Mouse (Mus musculus): ENCODE results near the gene Plekhh1. TPM values are rescaled to one million over a fixed set of nuclear protein-coding genes. Genes with fewer than 3 reads are reported as not detected.
A peak's percentile ranks its signal among the peaks of the same experiment; 100 is the strongest.

The Plekhh1 gene
- polyA plus RNA-seq, 1 experiment from 2014 or later: 6.5 TPM

GRCm38 (mm10) chr12:79097106-79097752 lies 68.3 kb downstream of the Plekhh1 start:
- Histone ChIP-seq H3K27ac (ENCODE audit: low read length) (no peak overlapping the region), H3K4me1 (ENCODE audit: insufficient read depth, low read length) (no peaks in the 10 kb centered on the region), H3K9me3 (ENCODE audit: low read length) (no peaks in the 10 kb centered on the region), H3K36me3 (ENCODE audit: insufficient read depth, low read length) (no peaks in the 10 kb centered on the region), H3K4me3 (ENCODE audit: low read length) (no peak overlapping the region), H3K4me2 (replicated peaks; ENCODE audit: low read depth, low read length) (no peak overlapping the region), H3K9ac (replicated peaks; ENCODE audit: low read length) (no peak overlapping the region), H3K27me3 (ENCODE audit: insufficient read depth, low read length) (no peaks in the 10 kb centered on the region)
- ATAC-seq (ENCODE audit: low FRiP score, low TSS enrichment): no peak
- 68% methylated on average over 3 of the region's 3 CpGs for WGBS

DNA sequence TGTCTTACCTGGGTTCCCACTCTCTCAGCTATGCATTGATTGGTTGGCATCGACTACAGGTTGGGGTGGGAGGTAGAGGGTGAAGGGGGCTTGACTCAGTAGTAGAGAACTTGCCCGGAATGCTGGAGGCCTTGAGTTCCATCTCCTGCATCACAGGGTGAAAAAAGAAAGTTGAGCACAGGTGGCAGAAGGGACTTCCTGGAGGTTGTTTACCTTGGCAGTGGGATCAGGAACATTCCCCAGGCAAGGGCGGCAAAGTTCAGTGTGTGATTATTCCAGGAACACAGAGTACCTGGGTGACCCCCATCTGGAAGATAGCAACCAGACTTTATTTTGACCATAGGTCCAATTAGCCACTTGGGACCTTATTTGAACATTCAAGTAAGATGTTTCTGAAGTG lies 74.8 kb downstream of the Plekhh1 start:
- no peak for ATAC-seq (ENCODE audit: low FRiP score, low TSS enrichment)
- H3K4me3 ChIP-seq (ENCODE audit: low read length): no peak overlapping the region
- no peak overlapping the region for H3K27ac ChIP-seq (ENCODE audit: low read length)
- no peaks in the 10 kb centered on the region for H3K27me3 ChIP-seq (ENCODE audit: insufficient read depth, low read length)
- H3K4me2 ChIP-seq (replicated peaks; ENCODE audit: low read depth, low read length): no peak overlapping the region
- H3K9ac ChIP-seq (replicated peaks; ENCODE audit: low read length): no peak overlapping the region
- no peaks in the 10 kb centered on the region for H3K4me1 ChIP-seq (ENCODE audit: insufficient read depth, low read length)
- H3K9me3 ChIP-seq (ENCODE audit: low read length): no peaks in the 10 kb centered on the region
- H3K36me3 ChIP-seq (ENCODE audit: insufficient read depth, low read length): no peaks in the 10 kb centered on the region
- WGBS: 69% methylated on average over 3 of the region's 3 CpGs

DNA sequence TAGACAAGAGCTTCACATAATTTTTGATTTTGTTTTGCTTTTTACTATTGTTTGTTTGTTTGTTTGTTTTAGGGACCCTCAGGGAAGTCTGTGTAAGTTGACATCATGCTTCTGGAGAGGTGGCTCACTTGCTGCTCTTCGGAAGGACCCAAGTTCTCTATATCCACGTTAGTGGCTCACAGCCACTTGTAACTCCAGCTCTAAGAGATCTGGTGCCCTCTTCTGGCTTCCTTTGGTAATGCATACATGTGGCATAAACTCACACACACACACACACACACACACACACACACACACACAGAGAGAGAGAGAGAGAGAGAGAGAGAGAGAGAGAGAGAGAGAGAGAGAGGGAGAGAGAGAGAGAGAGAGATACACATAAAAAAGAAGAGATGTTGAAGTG lies 75.6 kb downstream of the Plekhh1 start:
- no peaks in the 10 kb centered on the region for H3K4me1 ChIP-seq (ENCODE audit: insufficient read depth, low read length)
- no peaks in the 10 kb centered on the region for H3K9me3 ChIP-seq (ENCODE audit: low read length)
- 58% methylated on average over 2 of the region's 2 CpGs for WGBS
- no peak overlapping the region for H3K9ac ChIP-seq (replicated peaks; ENCODE audit: low read length)
- no peak overlapping the region for H3K27ac ChIP-seq (ENCODE audit: low read length)
- H3K36me3 ChIP-seq (ENCODE audit: insufficient read depth, low read length): no peaks in the 10 kb centered on the region
- H3K4me2 ChIP-seq (replicated peaks; ENCODE audit: low read depth, low read length): no peak overlapping the region
- H3K27me3 ChIP-seq (ENCODE audit: insufficient read depth, low read length): no peaks in the 10 kb centered on the region
- no peak for ATAC-seq (ENCODE audit: low FRiP score, low TSS enrichment)
- no peak overlapping the region for H3K4me3 ChIP-seq (ENCODE audit: low read length)

- 52% methylated on average over 5 of the region's 5 CpGs for WGBS
- Histone ChIP-seq H3K4me2 (replicated peaks; ENCODE audit: low read depth, low read length) (no peak overlapping the region), H3K27me3 (ENCODE audit: insufficient read depth, low read length) (no peaks in the 10 kb centered on the region), H3K9ac (replicated peaks; ENCODE audit: low read length) (no peak overlapping the region), H3K36me3 (ENCODE audit: insufficient read depth, low read length) (no peaks in the 10 kb centered on the region), H3K9me3 (ENCODE audit: low read length) (no peaks in the 10 kb centered on the region), H3K4me3 (ENCODE audit: low read length) (no peak overlapping the region), H3K27ac (ENCODE audit: low read length) (no peak overlapping the region), H3K4me1 (ENCODE audit: insufficient read depth, low read length) (no peaks in the 10 kb centered on the region)
- no peak for ATAC-seq (ENCODE audit: low FRiP score, low TSS enrichment)
Observed at GRCm38 (mm10) chr12:79105312-79105711, 76.3 kb downstream of the Plekhh1 start.

GRCm38 (mm10) chr12:79118991-79119390 lies 90.0 kb downstream of the Plekhh1 start:
- Histone ChIP-seq H3K9me3 (ENCODE audit: low read length) (no peaks in the 10 kb centered on the region), H3K27ac (ENCODE audit: low read length) (no peak overlapping the region), H3K4me2 (replicated peaks; ENCODE audit: low read depth, low read length) (no peak overlapping the region), H3K4me1 (ENCODE audit: insufficient read depth, low read length) (no peaks in the 10 kb centered on the region), H3K4me3 (ENCODE audit: low read length) (no peak overlapping the region), H3K36me3 (ENCODE audit: insufficient read depth, low read length) (no peaks in the 10 kb centered on the region), H3K27me3 (ENCODE audit: insufficient read depth, low read length) (no peaks in the 10 kb centered on the region), H3K9ac (replicated peaks; ENCODE audit: low read length) (no peak overlapping the region)
- 0 out of 2 replicates have a peak, but pooled peaks have one; percentile 12 for ATAC-seq (ENCODE audit: low FRiP score, low TSS enrichment)
- 83% methylated on average over 4 of the region's 4 CpGs for WGBS

GRCm38 (mm10) chr12:79122820-79123219 lies 93.9 kb downstream of the Plekhh1 start:
- H3K9me3 ChIP-seq (ENCODE audit: low read length): no peaks in the 10 kb centered on the region
- no peak overlapping the region for H3K27ac ChIP-seq (ENCODE audit: low read length)
- H3K36me3 ChIP-seq (ENCODE audit: insufficient read depth, low read length): no peaks in the 10 kb centered on the region
- no peak overlapping the region for H3K4me2 ChIP-seq (replicated peaks; ENCODE audit: low read depth, low read length)
- 32% methylated on average over 3 of the region's 3 CpGs for WGBS
- no peak for ATAC-seq (ENCODE audit: low FRiP score, low TSS enrichment)
- H3K9ac ChIP-seq (replicated peaks; ENCODE audit: low read length): no peak overlapping the region
- no peaks in the 10 kb centered on the region for H3K4me1 ChIP-seq (ENCODE audit: insufficient read depth, low read length)
- H3K27me3 ChIP-seq (ENCODE audit: insufficient read depth, low read length): no peaks in the 10 kb centered on the region
- no peak overlapping the region for H3K4me3 ChIP-seq (ENCODE audit: low read length)

GRCm38 (mm10) chr12:79130299-79131177 lies 101.6 kb downstream of the Plekhh1 start, which contains the start of gene Arg2:
Gene Arg2 (plus strand): TSS chr12:79130777.
- Histone ChIP-seq H3K27me3 (ENCODE audit: insufficient read depth, low read length) (peaks cover 33% of the 10 kb centered on the region), H3K4me3 (ENCODE audit: low read length) (peak within 1 kb of the TSS; percentile 50), H3K36me3 (ENCODE audit: insufficient read depth, low read length) (no peaks in the 10 kb centered on the region), H3K4me1 (ENCODE audit: insufficient read depth, low read length) (peaks cover 13% of the 10 kb centered on the region), H3K9me3 (ENCODE audit: low read length) (no peaks in the 10 kb centered on the region), H3K9ac (replicated peaks; ENCODE audit: low read length) (peak within 1 kb of the TSS; percentile 53), H3K4me2 (replicated peaks; ENCODE audit: low read depth, low read length) (peak within 1 kb of the TSS; percentile 77), H3K27ac (ENCODE audit: low read length) (no peak within 1 kb of the TSS)
- ATAC-seq (ENCODE audit: low FRiP score, low TSS enrichment): peak; percentile 97
- WGBS: under 1% methylated on average over 47 of the region's 47 CpGs

Other genes starting within 250 kb of the Plekhh1 start
- 66.1 and 69.7 TPM in 2 replicates for gene Atp6v1d, start 167.5 kb upstream of the Plekhh1 start, polyA plus RNA-seq (2015; fragmentation: Nextera tagmentation; extraction: Ambion mirVana)
- gene Eif2s1, start 167.3 kb upstream of the Plekhh1 start, polyA plus RNA-seq (2015; fragmentation: Nextera tagmentation; extraction: Ambion mirVana): 209 and 236 TPM in 2 replicates
- gene Plek2, start 122.2 kb upstream of the Plekhh1 start, polyA plus RNA-seq (2015; fragmentation: Nextera tagmentation; extraction: Ambion mirVana): 4.0 and 4.7 TPM in 2 replicates
- 4.7 and 5.3 TPM in 2 replicates for gene Tmem229b, start 21.5 kb upstream of the Plekhh1 start, polyA plus RNA-seq (2015; fragmentation: Nextera tagmentation; extraction: Ambion mirVana)
- 35.6 and 36.6 TPM in 2 replicates for gene Pigh, start 60.5 kb downstream of the Plekhh1 start, polyA plus RNA-seq (2015; fragmentation: Nextera tagmentation; extraction: Ambion mirVana)
- gene Arg2, start 101.6 kb downstream of the Plekhh1 start, polyA plus RNA-seq (2015; fragmentation: Nextera tagmentation; extraction: Ambion mirVana): 17.6 and 17.9 TPM in 2 replicates
- 98.6 and 106 TPM in 2 replicates for gene Vti1b, start 143.5 kb downstream of the Plekhh1 start, polyA plus RNA-seq (2015; fragmentation: Nextera tagmentation; extraction: Ambion mirVana)
- gene Rdh11, start 163.1 kb downstream of the Plekhh1 start, polyA plus RNA-seq (2015; fragmentation: Nextera tagmentation; extraction: Ambion mirVana): 27.4 and 28.0 TPM in 2 replicates
- gene Rdh12, start 179.8 kb downstream of the Plekhh1 start, polyA plus RNA-seq (2015; fragmentation: Nextera tagmentation; extraction: Ambion mirVana): 3.5 and 4.2 TPM in 2 replicates